Mouse (Mus musculus) CH12.LX (cell line): Measurements from ENCODE around the gene Elovl6. TPM values are rescaled to one million over a fixed set of nuclear protein-coding genes. Genes with fewer than 3 reads are reported as not detected.

Source experiments
- DNase-seq: peaks from one replicate; pipeline ENCODE4 v3.0.0-alpha.2; 2013; ENCODE audit errors: extremely low read depth
- H3K27ac ChIP-seq: 2 replicates; pipeline ENCODE4 v1.5.1; 2012; ENCODE audit warnings: low read depth, mild to moderate bottlenecking, control low read depth, moderate library complexity; ENCODE audit not compliant: insufficient read depth
- H3K27me3 ChIP-seq: replicated peaks from 2 replicates; pipeline ENCODE3; 2012; ENCODE audit warnings: inconsistent platforms
- H3K36me3 ChIP-seq, 2 experiments: replicated peaks in 1 of 2; 2 replicates each; pipeline versions ENCODE3 to v1.6.1; 2012; ENCODE audit warnings: inconsistent platforms in 1 of 2, low read length in 1 of 2, mild to moderate bottlenecking in 1 of 2, mixed read lengths in 1 of 2, moderate library complexity in 1 of 2; ENCODE audit not compliant: control insufficient read depth in 1 of 2, insufficient read depth in 1 of 2
- H3K4me1 ChIP-seq, 2 experiments: 2 replicates each; pipeline ENCODE4 v1.6.1; 2012; ENCODE audit warnings: inconsistent platforms in 1 of 2, moderate library complexity in 1 of 2; ENCODE audit not compliant: insufficient read depth in 2 of 2, control insufficient read depth in 1 of 2
- H3K4me2 ChIP-seq: 2 replicates; pipeline ENCODE4 v1.6.1; 2012; ENCODE audit warnings: low read depth, mild to moderate bottlenecking, control low read depth; ENCODE audit not compliant: poor library complexity, insufficient read depth, severe bottlenecking
- H3K4me3 ChIP-seq, 3 experiments: fragments of 150-350 bp in 1 of 3; sonication (generic) in 1 of 3; replicated peaks in 1 of 3; 2 replicates each; pipeline versions ENCODE3 to v1.5.1; 2011 to 2012; ENCODE audit warnings: low read depth in 2 of 3, low read length in 2 of 3, mild to moderate bottlenecking in 2 of 3, moderate library complexity in 2 of 3, control low read depth in 1 of 3, improper control_type of control experiment in 1 of 3, inconsistent platforms in 1 of 3, mixed read lengths in 1 of 3; ENCODE audit not compliant: poor library complexity in 1 of 3
- H3K79me2 ChIP-seq: replicated peaks from 2 replicates; pipeline ENCODE4 v1.6.1; 2012; ENCODE audit warnings: mild to moderate bottlenecking, moderate library complexity; ENCODE audit not compliant: control insufficient read depth, poor library complexity, insufficient read depth, severe bottlenecking; ENCODE audit errors: extremely low read depth
- H3K9ac ChIP-seq: 2 replicates; pipeline ENCODE4 v1.6.1; 2012; ENCODE audit warnings: low read depth, mild to moderate bottlenecking, control low read depth, moderate library complexity; ENCODE audit not compliant: insufficient read depth
- H3K9me3 ChIP-seq: replicated peaks from 2 replicates; pipeline ENCODE3; 2012; ENCODE audit warnings: low read length, inconsistent platforms, mixed read lengths
- CHD1 ChIP-seq: IDR thresholded peaks from 2 replicates; pipeline ENCODE4 v1.6.1; 2012; ENCODE audit warnings: low read depth, low read length, improper control_type of control experiment, inconsistent platforms
- CHD2 ChIP-seq: IDR thresholded peaks from 2 replicates; pipeline ENCODE4 v1.6.1; 2011; ENCODE audit warnings: low read length, improper control_type of control experiment
- CTCF ChIP-seq, 2 experiments: IDR thresholded peaks in 1 of 2; conservative IDR thresholded peaks in 1 of 2; 2 replicates each; pipeline ENCODE4 v1.5.1; 2011 to 2012; ENCODE audit warnings: low read depth in 2 of 2, low read length in 2 of 2, improper control_type of control experiment in 1 of 2, inconsistent platforms in 1 of 2, mild to moderate bottlenecking in 1 of 2, moderate library complexity in 1 of 2
- E2F4 ChIP-seq: IDR thresholded peaks from 2 replicates; pipeline ENCODE4 v1.6.1; 2011; ENCODE audit warnings: low read depth, low read length, improper control_type of control experiment; ENCODE audit not compliant: insufficient replicate concordance
- ETS1 ChIP-seq: conservative IDR thresholded peaks from 2 replicates; pipeline ENCODE4 v1.6.1; 2012; ENCODE audit warnings: low read depth, mild to moderate bottlenecking, inconsistent platforms, low read length, improper control_type of control experiment, moderate library complexity
- GABPA ChIP-seq: IDR thresholded peaks from 2 replicates; pipeline ENCODE4 v1.6.1; 2012; ENCODE audit warnings: low read depth, low read length, improper control_type of control experiment, inconsistent platforms; ENCODE audit not compliant: insufficient replicate concordance
- IRF4 ChIP-seq: IDR thresholded peaks from 2 replicates; pipeline ENCODE4 v1.6.1; 2014; ENCODE audit warnings: low read depth, mild to moderate bottlenecking, inconsistent platforms, low read length, improper control_type of control experiment
- JUN ChIP-seq: IDR thresholded peaks from 2 replicates; pipeline ENCODE4 v1.6.1; 2011; ENCODE audit warnings: low read depth, mild to moderate bottlenecking, low read length, improper control_type of control experiment, moderate library complexity; ENCODE audit not compliant: insufficient read depth
- JUND ChIP-seq: conservative IDR thresholded peaks from 2 replicates; pipeline ENCODE4 v1.6.1; 2011; ENCODE audit warnings: low read depth, low read length, improper control_type of control experiment
- MAFK ChIP-seq: IDR thresholded peaks from 2 replicates; pipeline ENCODE4 v1.6.1; 2011; ENCODE audit warnings: low read length, improper control_type of control experiment; ENCODE audit not compliant: insufficient replicate concordance
- MAX ChIP-seq: IDR thresholded peaks from 2 replicates; pipeline ENCODE4 v1.6.1; 2011; ENCODE audit warnings: low read length, improper control_type of control experiment
- MAZ ChIP-seq: IDR thresholded peaks from 2 replicates; pipeline ENCODE4 v1.6.1; 2012; ENCODE audit warnings: low read depth, mild to moderate bottlenecking, inconsistent platforms, low read length, improper control_type of control experiment, moderate library complexity
- MEF2A ChIP-seq: IDR thresholded peaks from 2 replicates; pipeline ENCODE4 v1.6.1; 2014; ENCODE audit warnings: low read depth, mild to moderate bottlenecking, inconsistent platforms, low read length, improper control_type of control experiment, borderline replicate concordance
- MYC ChIP-seq: IDR thresholded peaks from 2 replicates; pipeline ENCODE4 v1.6.1; 2011; ENCODE audit warnings: low read depth, mild to moderate bottlenecking, improper control_type of control experiment, low read length
- NELFE ChIP-seq: IDR thresholded peaks from 2 replicates; pipeline ENCODE4 v1.6.1; 2011; ENCODE audit warnings: low read depth, low read length, improper control_type of control experiment
- NRF1 ChIP-seq: IDR thresholded peaks from 2 replicates; pipeline ENCODE4 v1.6.1; 2014; ENCODE audit warnings: low read depth, mild to moderate bottlenecking, inconsistent platforms, low read length, improper control_type of control experiment, moderate library complexity
- PAX5 ChIP-seq: IDR thresholded peaks from 2 replicates; pipeline ENCODE4 v1.6.1; 2012; ENCODE audit warnings: low read length, inconsistent platforms, mixed read lengths
- POLR2A ChIP-seq: IDR thresholded peaks from 2 replicates; pipeline ENCODE4 v1.6.1; 2011; ENCODE audit warnings: low read depth, mild to moderate bottlenecking, improper control_type of control experiment, low read length
- RAD21 ChIP-seq: IDR thresholded peaks from 2 replicates; pipeline ENCODE4 v1.6.1; 2011; ENCODE audit warnings: low read depth, mild to moderate bottlenecking, low read length, improper control_type of control experiment, moderate library complexity
- SMC3 ChIP-seq: IDR thresholded peaks from 2 replicates; pipeline ENCODE4 v1.6.1; 2011; ENCODE audit warnings: low read depth, low read length, improper control_type of control experiment
- TBP ChIP-seq: conservative IDR thresholded peaks from 2 replicates; pipeline ENCODE4 v1.6.1; 2011; ENCODE audit warnings: low read depth, low read length, improper control_type of control experiment
- TCF12 ChIP-seq: IDR thresholded peaks from 2 replicates; pipeline ENCODE4 v1.6.1; 2014; ENCODE audit warnings: low read depth, mild to moderate bottlenecking, inconsistent platforms, low read length, improper control_type of control experiment
- USF1 ChIP-seq: IDR thresholded peaks from 2 replicates; pipeline ENCODE4 v1.6.1; 2014; ENCODE audit warnings: low read depth, mild to moderate bottlenecking, inconsistent platforms, low read length, improper control_type of control experiment
- ZKSCAN1 ChIP-seq: IDR thresholded peaks from 2 replicates; pipeline ENCODE4 v1.6.1; 2012; ENCODE audit warnings: low read depth, inconsistent platforms, low read length, improper control_type of control experiment, borderline replicate concordance
- ZNF384 ChIP-seq: IDR thresholded peaks from 2 replicates; pipeline ENCODE4 v1.6.1; 2012; ENCODE audit warnings: low read depth, low read length, improper control_type of control experiment, inconsistent platforms
- dilution Hi-C: fragments of 300-500 bp; cut with MboI; formaldehyde crosslinking; loops from 2 replicates; pipeline ENCODE4 v1.14.3; 2020; ENCODE audit warnings: low sequenced_read_pairs; ENCODE audit not compliant: extremely low pct_unique_long_range_greater_than_20kb, extremely low pct_ligation_motif_present
- in situ Hi-C: fragments of 300-500 bp; cut with MboI; formaldehyde crosslinking; loops from 3 replicates; pipeline ENCODE4 v1.14.3; 2019; ENCODE audit warnings: low sequenced_read_pairs, low pct_ligation_motif_present, low pct_unique_long_range_greater_than_20kb, mixed read lengths
- polyA plus RNA-seq: library from polyadenylated mRNA; unstranded; fragments of >175 nt; gene quantifications from 2 replicates; pipeline ENCODE4 v1.2.1, GENCODE M21; 2012; ENCODE audit warnings: low read depth; ENCODE audit not compliant: insufficient read length
- total RNA-seq, 2 experiments: library from RNA; depleted of rRNA; stranded (reverse); fragments of 300-350 nt in 1 of 2; fragments of >200 nt in 1 of 2; gene quantifications; 2 replicates each; pipeline ENCODE4 v1.2.3; 2012 to 2014

Gene Elovl6
- total and polyA plus RNA-seq, 3 experiments: 1.7 to 6.8 (median 6.0) TPM

DNA sequence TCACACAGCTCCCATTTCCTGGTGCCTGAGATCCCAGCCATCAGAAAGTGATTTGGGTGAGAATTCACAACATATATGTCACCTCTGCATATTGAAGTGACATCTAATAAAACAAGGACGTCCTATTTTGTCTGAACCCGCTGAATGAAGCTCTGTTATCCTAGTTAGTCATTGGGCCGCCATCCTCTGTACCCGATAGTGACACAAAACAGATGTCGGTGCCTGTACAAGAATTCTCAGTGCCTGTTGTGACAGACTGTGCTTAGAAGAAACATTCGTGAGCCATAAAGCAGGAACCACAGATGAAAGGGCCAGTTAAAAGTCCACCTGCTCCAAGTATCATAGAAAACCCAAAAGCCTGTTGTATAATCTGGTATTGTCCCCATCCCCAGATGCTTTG, 105.3 kb downstream of the Elovl6 start:
- TF ChIP-seq JUND (no peak), PAX5 (no peak), TCF12 (no peak), NRF1 (no peak), CHD1 (no peak), MYC (no peak), E2F4 (no peak), GABPA (no peak), IRF4 (no peak)
- TF ChIP-seq, all 38 proteins: peak for 0
- dilution Hi-C loops (no loop called here), in situ Hi-C loops (no loop called here)
- no peak overlapping the region for H3K27ac ChIP-seq
- no peaks in the 10 kb centered on the region for H3K9me3 ChIP-seq
- H3K36me3 ChIP-seq: peaks cover 0 to 4% of the 10 kb centered on the region in 2 experiments
- no peaks in the 10 kb centered on the region for H3K4me1 ChIP-seq
- no peak for DNase-seq
- no peak overlapping the region for H3K4me3 ChIP-seq
- H3K4me2 ChIP-seq: no peak overlapping the region
- no peak overlapping the region for H3K9ac ChIP-seq
- H3K27me3 ChIP-seq: no peaks in the 10 kb centered on the region
- H3K79me2 ChIP-seq: no peaks in the 10 kb centered on the region

DNA sequence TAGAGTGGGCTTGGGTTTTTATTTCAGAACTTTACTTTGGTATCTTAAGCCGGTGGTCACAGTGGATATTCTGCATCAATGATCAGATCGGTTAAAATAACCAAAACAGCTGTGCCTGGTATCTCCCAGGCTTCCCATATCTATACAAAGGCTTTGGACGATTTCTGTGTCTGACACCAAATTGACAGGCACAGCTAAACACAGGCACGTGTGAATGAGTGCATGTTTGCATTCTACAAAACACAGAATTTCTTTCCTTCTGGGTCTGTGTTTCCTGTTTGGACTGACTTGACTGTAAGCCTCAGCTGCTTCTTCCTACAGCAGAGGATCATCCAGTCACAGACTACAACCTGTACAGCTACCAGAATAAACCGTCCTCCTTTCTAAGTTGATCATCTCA, 107.5 kb downstream of the Elovl6 start:
- no peaks in the 10 kb centered on the region for H3K4me1 ChIP-seq
- H3K36me3 ChIP-seq: no peaks in the 10 kb centered on the region
- H3K4me2 ChIP-seq: no peak overlapping the region
- dilution Hi-C loops: no loop called here
- no peaks in the 10 kb centered on the region for H3K79me2 ChIP-seq
- no peak overlapping the region for H3K9ac ChIP-seq
- no peak overlapping the region for H3K4me3 ChIP-seq
- TF ChIP-seq NRF1 (no peak), MAFK (no peak), SMC3 (no peak), MEF2A (no peak)
- H3K27ac ChIP-seq: no peak overlapping the region
- in situ Hi-C loops: no loop called here
- no peaks in the 10 kb centered on the region for H3K27me3 ChIP-seq
- no peak for DNase-seq
- H3K9me3 ChIP-seq: no peaks in the 10 kb centered on the region

DNA sequence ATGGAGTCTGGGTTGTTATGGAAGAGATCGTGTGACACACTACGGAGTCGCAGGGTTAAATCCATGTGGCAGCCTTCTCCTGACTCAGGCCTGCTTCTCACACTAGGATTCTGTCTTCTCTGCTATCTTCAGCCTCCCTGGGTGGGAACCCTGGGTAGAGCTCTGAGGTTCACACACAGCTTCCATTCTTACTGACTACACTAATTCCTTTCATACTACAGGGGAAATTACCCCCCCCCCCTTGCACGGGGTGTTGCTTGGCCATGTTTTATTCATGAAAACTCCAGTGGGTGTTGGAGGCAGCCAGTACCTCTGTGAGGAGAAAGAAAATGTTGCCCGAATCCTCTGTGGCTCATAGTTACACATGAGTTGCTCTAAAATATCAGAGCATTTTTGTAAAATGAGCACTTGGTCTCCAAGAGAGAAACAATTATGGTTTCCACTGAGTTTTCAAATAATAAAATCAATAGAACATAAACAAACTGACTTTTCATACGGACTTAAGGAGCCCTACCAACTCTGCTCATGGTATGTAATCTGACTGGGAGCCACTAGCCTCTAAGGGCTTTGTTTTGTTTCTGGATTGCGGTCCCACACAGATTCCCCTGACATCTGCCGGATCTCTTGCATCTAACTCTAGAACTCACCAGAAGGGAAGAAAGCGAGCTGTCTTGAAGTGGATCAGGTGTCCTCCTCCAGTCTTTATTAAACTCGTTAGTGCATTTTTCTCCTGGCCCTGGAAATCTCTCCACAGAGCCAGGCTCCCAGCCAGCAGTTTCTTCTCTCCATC, 108.3 kb downstream of the Elovl6 start:
- in situ Hi-C loops: no loop called here

More for the DNA sequence above, 108.3 kb downstream of the Elovl6 start:
- H3K36me3 ChIP-seq: no peaks in the 10 kb centered on the region
- no peak overlapping the region for H3K27ac ChIP-seq
- H3K4me3 ChIP-seq: no peak overlapping the region
- H3K27me3 ChIP-seq: no peaks in the 10 kb centered on the region
- H3K4me2 ChIP-seq: no peak overlapping the region
- no peak for DNase-seq
- no peaks in the 10 kb centered on the region for H3K9me3 ChIP-seq
- TF ChIP-seq MAX (no peak), ETS1 (no peak), RAD21 (no peak), E2F4 (no peak), POLR2A (no peak), ZKSCAN1 (no peak), CTCF (conservative IDR thresholded peaks at IDR 0.05 in 1 of 2, IDR thresholded peaks at IDR 0.05 in 1 of 2; ENCODE audit: low read depth in 2 of 2, low read length in 2 of 2) (no peak), IRF4 (no peak), ZNF384 (no peak), PAX5 (no peak), USF1 (no peak), TCF12 (no peak), TBP (no peak), SMC3 (no peak), GABPA (no peak), CHD2 (no peak), MYC (no peak), NELFE (no peak), MAZ (no peak), JUN (no peak)
- H3K79me2 ChIP-seq: no peaks in the 10 kb centered on the region
- dilution Hi-C loops: no loop called here
- peaks cover 2 to 4% of the 10 kb centered on the region in 2 experiments; a peak in 2 of 4 replicates for H3K4me1 ChIP-seq
- no peak overlapping the region for H3K9ac ChIP-seq
